Mouse (Mus musculus) neural tube, embryonic 15.5 days (tissue): ENCODE results near the gene Lrrk2. TPM values are rescaled to one million over a fixed set of nuclear protein-coding genes. Genes with fewer than 3 reads are reported as not detected.

ENCODE experiments used
- polyA plus RNA-seq: library from polyadenylated mRNA; unstranded; fragments of >200 nt; fragmentation: Nextera tagmentation; extraction: Ambion mirVana; gene quantifications from 2 replicates; pipeline ENCODE4 v1.2.1, GENCODE M21; 2015

Lrrk2 gene
- polyA plus RNA-seq, 1 experiment from 2014 or later = 1.7 TPM

Other genes starting within 250 kb of the Lrrk2 start
- 4.7 and 4.8 TPM in 2 replicates for gene Slc2a13, start 99.9 kb upstream of the Lrrk2 start, polyA plus RNA-seq
- not detected in 2 replicates for gene Smgc, start 165.1 kb downstream of the Lrrk2 start, polyA plus RNA-seq